Mouse (Mus musculus) brown adipose tissue, adult 24 weeks (tissue): Measurements from ENCODE around the gene Igfbpl1. TPM values are rescaled to one million over a fixed set of nuclear protein-coding genes. Genes with fewer than 3 reads are reported as not detected.
A peak's percentile ranks its signal among the peaks of the same experiment; 100 is the strongest.

Experiments used
- H3K27ac ChIP-seq: fragments of 200-500 bp; replicated peaks from 2 replicates; pipeline ENCODE4 v1.5.1; 2012; ENCODE audit warnings: low read depth, mild to moderate bottlenecking, low read length
- H3K4me1 ChIP-seq: fragments of 200-500 bp; 2 replicates; pipeline ENCODE4 v1.6.1; 2012; ENCODE audit warnings: low read length, mixed read lengths; ENCODE audit not compliant: control insufficient read depth, insufficient read depth, insufficient read length
- H3K4me3 ChIP-seq: fragments of 200-500 bp; 2 replicates; pipeline ENCODE4 v1.5.1; 2012; ENCODE audit warnings: low read depth, mild to moderate bottlenecking, low read length, moderate library complexity; ENCODE audit not compliant: insufficient read depth
- polyA plus RNA-seq: library from polyadenylated mRNA; stranded (reverse); fragments of >200 nt; gene quantifications from 2 replicates; pipeline ENCODE4 v1.2.4, GENCODE M21; 2012; ENCODE audit not compliant: missing spikeins, insufficient read depth, insufficient read length

Gene Igfbpl1
- polyA plus RNA-seq, 1 experiment = not detected

- Histone ChIP-seq H3K27ac (no peak overlapping the region), H3K4me3 (no peak overlapping the region), H3K4me1 (no peaks in the 10 kb centered on the region)
These were observed 58.7 kb downstream of the Igfbpl1 start for GRCm38 (mm10) chr4:45767891-45768558.

GRCm38 (mm10) chr4:45766774-45767173 is 59.9 kb downstream of the Igfbpl1 start:
- no peak overlapping the region for H3K4me3 ChIP-seq
- no peak overlapping the region for H3K27ac ChIP-seq
- no peaks in the 10 kb centered on the region for H3K4me1 ChIP-seq

GRCm38 (mm10) chr4:45765565-45766201 is 61.0 kb downstream of the Igfbpl1 start:
- Histone ChIP-seq H3K4me1 (no peaks in the 10 kb centered on the region), H3K27ac (no peak overlapping the region), H3K4me3 (no peak overlapping the region)

GRCm38 (mm10) chr4:45765121-45765564 is 61.6 kb downstream of the Igfbpl1 start:
- no peak overlapping the region for H3K4me3 ChIP-seq
- H3K27ac ChIP-seq = no peak overlapping the region
- no peaks in the 10 kb centered on the region for H3K4me1 ChIP-seq

GRCm38 (mm10) chr4:45764141-45764494 is 62.6 kb downstream of the Igfbpl1 start:
- H3K4me1 ChIP-seq = no peaks in the 10 kb centered on the region
- H3K27ac ChIP-seq = no peak overlapping the region
- peak overlapping the region; percentile 34; the same call in 1 of the 2 replicates for H3K4me3 ChIP-seq

- Histone ChIP-seq H3K4me3 (peak overlapping the region; percentile 34; the same call in 1 of the 2 replicates), H3K4me1 (no peaks in the 10 kb centered on the region), H3K27ac (no peak overlapping the region)
These were observed 63.2 kb downstream of the Igfbpl1 start for GRCm38 (mm10) chr4:45763288-45764140.

- no peaks in the 10 kb centered on the region for H3K4me1 ChIP-seq
- no peak overlapping the region for H3K4me3 ChIP-seq
- no peak overlapping the region for H3K27ac ChIP-seq
These were observed 64.1 kb downstream of the Igfbpl1 start for GRCm38 (mm10) chr4:45762600-45762999.

Other genes with a start within 250 kb of the Igfbpl1 start
- gene Aldh1b1, start 27.9 kb downstream of the Igfbpl1 start, polyA plus RNA-seq = 0.50 and 0.79 TPM in 2 replicates
- not detected in 2 replicates for gene Stra6l, start 21.7 kb upstream of the Igfbpl1 start, polyA plus RNA-seq
- not detected in 2 replicates for gene Ccdc180, start 63.4 kb upstream of the Igfbpl1 start, polyA plus RNA-seq
- 22.2 and 45.4 TPM in 2 replicates for gene Tdrd7, start 138.4 kb upstream of the Igfbpl1 start, polyA plus RNA-seq
- gene Tmod1, start 212.0 kb upstream of the Igfbpl1 start, polyA plus RNA-seq = 2.3 and 5.8 TPM in 2 replicates